Mouse (Mus musculus): ENCODE results near the gene Stk4. TPM values are rescaled to one million over a fixed set of nuclear protein-coding genes. Genes with fewer than 3 reads are reported as not detected.

The Stk4 gene
- polyA plus RNA-seq (2012; rRNA removed) = 20.3 and 20.9 TPM in 2 replicates

DNA sequence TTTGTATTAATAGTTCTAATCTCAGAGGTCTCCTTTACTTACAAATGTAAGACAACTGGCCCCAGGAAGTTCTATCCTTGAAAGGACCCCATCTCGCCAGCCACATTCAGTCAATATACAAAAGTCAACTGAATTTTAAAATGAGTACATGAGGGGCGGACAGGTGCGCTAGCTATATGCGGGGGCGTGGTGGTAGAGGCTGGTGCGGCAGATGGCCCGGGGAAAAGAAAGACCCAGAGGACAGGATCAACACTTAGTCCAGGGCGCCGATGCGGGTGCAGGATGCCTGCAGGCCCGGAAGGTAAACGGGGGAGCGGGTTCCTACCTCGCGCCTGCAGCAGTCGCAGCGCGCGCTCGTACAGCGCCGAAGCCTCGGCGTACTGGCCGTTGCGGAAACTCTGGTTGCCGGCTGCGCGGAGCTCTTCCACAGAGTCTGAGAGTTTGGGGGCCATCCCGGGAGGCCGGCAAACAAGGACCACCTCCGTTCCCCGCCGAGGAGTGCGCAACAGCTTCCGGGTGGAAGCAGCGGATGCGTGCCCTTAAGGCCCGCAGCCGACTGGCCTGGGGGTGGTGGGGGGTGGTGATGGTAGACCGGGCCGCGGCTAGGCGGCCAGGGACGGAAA, at the start of gene Stk4:
Stk4 (plus strand) TSS at position 181 of the 623 bp plus-strand sequence.
- peaks cover 2% of the 10 kb centered on the region for H3K4me1 ChIP-seq (ENCODE audit: control insufficient read depth, insufficient read depth, low read length)
- no peak for TF ChIP-seq POLR2A (IDR thresholded peaks at IDR 0.05; ENCODE audit: extremely low read depth, insufficient read depth, low read length)
- no peak for TF ChIP-seq CTCF (IDR thresholded peaks at IDR 0.05; ENCODE audit: extremely low read depth, insufficient read depth, low read length)
- peak within 1 kb of the TSS; percentile 62 for H3K4me3 ChIP-seq (ENCODE audit: insufficient read depth, low read length)
- peak within 1 kb of the TSS; percentile 69 for H3K27ac ChIP-seq (ENCODE audit: insufficient read depth, low read length)

DNA sequence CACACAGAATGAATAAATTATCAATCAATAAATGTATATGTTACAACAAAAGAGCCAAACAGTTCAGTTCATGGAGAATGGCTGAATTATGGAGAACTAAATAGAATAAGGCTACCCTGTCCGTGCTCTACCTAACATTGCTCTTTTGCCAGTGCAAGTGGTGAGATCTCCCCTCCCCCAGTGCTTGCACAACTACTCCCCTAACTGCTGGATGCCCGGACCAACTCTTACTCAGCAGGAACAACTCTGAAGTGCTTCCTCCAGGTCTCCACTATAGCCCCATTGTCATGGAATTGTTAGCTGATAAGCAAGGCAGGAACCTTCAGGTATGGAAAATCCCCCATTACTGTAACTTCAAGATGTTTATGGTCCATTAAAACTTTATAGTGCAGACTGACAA, 48.0 kb upstream of the Stk4 start:
- no peak overlapping the region for H3K27ac ChIP-seq (ENCODE audit: insufficient read depth, low read length)
- 0 out of 2 replicates have a peak, but pooled peaks cover 1% of the 10 kb centered on the region for H3K4me1 ChIP-seq (ENCODE audit: control insufficient read depth, insufficient read depth, low read length)
- H3K4me3 ChIP-seq (ENCODE audit: insufficient read depth, low read length) = no peak overlapping the region
- no peak for TF ChIP-seq CTCF (IDR thresholded peaks at IDR 0.05; ENCODE audit: extremely low read depth, insufficient read depth, low read length)
- TF ChIP-seq POLR2A (IDR thresholded peaks at IDR 0.05; ENCODE audit: extremely low read depth, insufficient read depth, low read length) = no peak

DNA sequence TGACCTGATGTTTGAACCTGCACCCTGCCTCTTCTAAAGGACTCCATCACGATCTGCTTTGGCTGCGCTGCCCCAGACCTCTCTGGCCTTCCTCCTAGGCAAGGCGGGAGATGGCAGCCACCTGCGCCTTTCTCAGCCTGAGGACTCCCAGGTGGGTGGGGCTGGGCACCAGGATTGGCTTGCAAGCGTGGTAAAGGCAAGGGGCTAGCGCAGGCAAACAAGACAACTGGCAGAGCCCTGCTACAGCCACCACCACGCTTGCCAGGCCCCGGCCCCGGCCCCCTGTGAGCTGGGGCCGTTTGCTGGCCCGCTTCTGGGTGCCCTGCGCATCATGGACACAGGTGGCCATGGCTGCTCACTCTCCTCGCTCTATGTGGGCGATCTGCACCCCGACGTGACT, 45.0 kb upstream of the Stk4 start, which contains the start of gene Pabpc1l:
Pabpc1l (plus strand) TSS at position 301 of the 400 bp plus-strand sequence.
- Histone ChIP-seq H3K27ac (ENCODE audit: insufficient read depth, low read length) (no peak within 1 kb of the TSS), H3K4me3 (ENCODE audit: insufficient read depth, low read length) (no peak within 1 kb of the TSS), H3K4me1 (ENCODE audit: control insufficient read depth, insufficient read depth, low read length) (no peaks in the 10 kb centered on the region)
- TF ChIP-seq POLR2A (IDR thresholded peaks at IDR 0.05; ENCODE audit: extremely low read depth, insufficient read depth, low read length) = no peak
- TF ChIP-seq CTCF (IDR thresholded peaks at IDR 0.05; ENCODE audit: extremely low read depth, insufficient read depth, low read length) = no peak

DNA sequence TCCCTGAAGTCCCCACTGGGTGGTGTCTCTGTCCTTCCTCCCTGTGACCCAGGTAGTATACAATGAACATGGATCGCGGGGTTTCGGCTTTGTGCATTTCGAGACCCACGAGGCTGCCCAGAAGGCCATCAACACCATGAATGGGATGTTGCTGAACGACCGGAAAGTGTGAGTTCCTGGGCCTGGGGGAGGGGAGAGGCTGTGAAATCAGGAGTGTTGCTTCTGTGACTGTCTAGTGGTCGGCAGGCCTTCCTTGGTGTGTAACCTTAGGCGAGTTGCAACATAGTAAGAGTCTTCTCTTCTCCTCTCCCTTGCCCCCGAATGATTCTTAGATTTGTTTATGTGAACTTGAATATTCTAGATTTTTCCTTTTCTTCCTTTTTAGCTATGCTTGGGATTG, 39.0 kb upstream of the Stk4 start:
- Histone ChIP-seq H3K27ac (ENCODE audit: insufficient read depth, low read length) (no peak overlapping the region), H3K4me3 (ENCODE audit: insufficient read depth, low read length) (no peak overlapping the region), H3K4me1 (ENCODE audit: control insufficient read depth, insufficient read depth, low read length) (no peaks in the 10 kb centered on the region)
- no peak for TF ChIP-seq POLR2A (IDR thresholded peaks at IDR 0.05; ENCODE audit: extremely low read depth, insufficient read depth, low read length)
- no peak for TF ChIP-seq CTCF (IDR thresholded peaks at IDR 0.05; ENCODE audit: extremely low read depth, insufficient read depth, low read length)

DNA sequence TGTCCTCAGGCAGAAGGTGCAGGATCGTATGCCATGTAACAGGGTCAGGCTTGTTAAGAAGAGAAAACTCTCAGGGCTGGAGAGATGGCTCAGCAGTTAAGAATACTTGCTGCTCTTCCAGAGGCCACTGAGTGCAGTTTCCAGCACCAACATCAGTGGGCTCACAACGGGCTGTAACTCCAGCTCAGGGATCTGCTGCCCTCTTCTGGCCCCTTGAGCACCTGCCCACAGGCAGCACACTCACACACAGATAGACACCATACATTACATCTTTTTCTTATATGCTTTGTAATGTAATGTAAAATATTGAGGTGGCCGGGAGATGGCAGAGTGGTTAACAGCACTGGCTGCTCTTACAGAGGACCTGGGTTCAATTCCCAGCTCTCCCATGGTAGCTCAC, 37.1 kb upstream of the Stk4 start:
- Histone ChIP-seq H3K4me3 (ENCODE audit: insufficient read depth, low read length) (no peak overlapping the region), H3K4me1 (ENCODE audit: control insufficient read depth, insufficient read depth, low read length) (no peaks in the 10 kb centered on the region), H3K27ac (ENCODE audit: insufficient read depth, low read length) (no peak overlapping the region)
- TF ChIP-seq POLR2A (IDR thresholded peaks at IDR 0.05; ENCODE audit: extremely low read depth, insufficient read depth, low read length) = no peak
- TF ChIP-seq CTCF (IDR thresholded peaks at IDR 0.05; ENCODE audit: extremely low read depth, insufficient read depth, low read length) = no peak

DNA sequence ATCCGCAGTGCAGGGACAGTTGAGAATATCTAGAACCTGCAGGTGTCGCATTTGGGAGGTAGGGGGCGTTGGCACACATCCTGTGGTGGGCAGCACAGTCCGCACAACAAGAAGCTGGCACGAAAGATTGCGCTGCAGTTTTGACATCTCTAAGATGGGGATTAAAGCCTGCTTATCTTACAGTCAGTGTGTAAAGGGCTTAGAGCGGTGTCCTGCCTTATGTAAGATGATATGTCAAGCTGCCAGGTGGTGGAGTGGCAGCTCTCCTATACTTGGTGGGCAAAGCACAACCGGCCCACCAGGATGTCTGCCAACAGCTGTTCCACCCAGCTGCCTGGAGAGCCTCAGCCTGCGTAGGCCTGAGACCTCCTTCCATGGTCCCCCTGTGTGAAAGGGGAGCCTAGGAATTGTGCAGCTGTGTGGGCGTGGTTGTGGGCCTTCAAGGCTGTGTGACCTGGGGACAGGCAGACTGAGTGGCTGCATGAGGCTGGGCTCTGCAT, 33.6 kb upstream of the Stk4 start:
- TF ChIP-seq CTCF (IDR thresholded peaks at IDR 0.05; ENCODE audit: extremely low read depth, insufficient read depth, low read length) = no peak
- no peak for TF ChIP-seq POLR2A (IDR thresholded peaks at IDR 0.05; ENCODE audit: extremely low read depth, insufficient read depth, low read length)
- Histone ChIP-seq H3K4me3 (ENCODE audit: insufficient read depth, low read length) (no peak overlapping the region), H3K4me1 (ENCODE audit: control insufficient read depth, insufficient read depth, low read length) (no peaks in the 10 kb centered on the region), H3K27ac (ENCODE audit: insufficient read depth, low read length) (no peak overlapping the region)

DNA sequence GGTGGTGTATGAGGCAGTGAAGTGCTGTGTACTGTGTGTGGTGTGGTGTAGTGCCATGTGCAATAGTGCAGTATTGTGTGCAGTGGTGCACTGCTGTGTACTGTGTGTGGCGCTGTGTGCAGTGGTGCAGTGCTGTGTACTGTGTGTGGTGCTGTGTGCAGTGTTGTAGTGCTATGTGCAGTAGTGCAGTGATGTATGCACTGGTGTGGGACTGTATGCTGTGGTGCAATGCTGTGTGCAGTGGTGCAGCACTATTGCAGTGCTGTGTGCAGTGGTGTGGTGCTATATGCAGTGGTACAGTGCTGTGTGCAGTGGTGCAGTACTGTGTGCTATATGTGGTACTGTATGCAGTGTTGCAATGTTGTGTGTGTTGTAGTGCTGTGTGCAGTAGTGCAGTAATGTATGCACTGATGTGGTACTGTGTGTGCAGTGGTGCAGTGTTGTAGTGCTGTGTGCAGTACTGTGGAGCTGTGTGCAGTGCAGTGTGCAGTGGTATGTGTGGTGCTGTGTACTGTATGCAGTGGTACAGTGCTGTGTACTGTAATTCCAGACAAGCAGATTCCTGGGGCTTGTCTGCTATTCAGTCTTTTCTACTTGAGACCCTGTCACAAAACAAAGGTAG, 31.6 kb upstream of the Stk4 start:
- TF ChIP-seq CTCF (IDR thresholded peaks at IDR 0.05; ENCODE audit: extremely low read depth, insufficient read depth, low read length) (no peak), POLR2A (IDR thresholded peaks at IDR 0.05; ENCODE audit: extremely low read depth, insufficient read depth, low read length) (no peak)
- Histone ChIP-seq H3K4me3 (ENCODE audit: insufficient read depth, low read length) (no peak overlapping the region), H3K27ac (ENCODE audit: insufficient read depth, low read length) (no peak overlapping the region), H3K4me1 (ENCODE audit: control insufficient read depth, insufficient read depth, low read length) (no peaks in the 10 kb centered on the region)

DNA sequence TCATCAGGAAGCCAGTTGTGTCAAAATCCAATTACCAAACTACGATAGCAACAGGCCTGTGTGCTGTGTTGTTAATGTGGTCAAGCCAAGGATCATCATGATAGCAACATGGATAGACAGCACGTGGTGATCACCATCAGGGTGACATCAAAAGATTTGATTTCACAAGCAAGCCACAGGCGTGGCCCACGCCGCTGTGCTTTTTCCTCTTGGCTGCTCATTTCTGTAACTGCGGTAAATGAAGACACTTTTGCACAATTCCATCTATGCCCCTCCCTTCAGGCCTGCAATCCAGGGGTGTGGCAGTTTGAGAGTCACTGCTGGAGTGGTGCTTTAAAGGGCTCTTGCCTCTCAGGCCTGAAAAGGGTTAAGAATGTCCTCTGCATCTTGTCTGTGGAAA, 29.2 kb upstream of the Stk4 start:
- TF ChIP-seq CTCF (IDR thresholded peaks at IDR 0.05; ENCODE audit: extremely low read depth, insufficient read depth, low read length) = no peak
- no peak for TF ChIP-seq POLR2A (IDR thresholded peaks at IDR 0.05; ENCODE audit: extremely low read depth, insufficient read depth, low read length)
- H3K4me1 ChIP-seq (ENCODE audit: control insufficient read depth, insufficient read depth, low read length) = no peaks in the 10 kb centered on the region
- H3K27ac ChIP-seq (ENCODE audit: insufficient read depth, low read length) = no peak overlapping the region
- H3K4me3 ChIP-seq (ENCODE audit: insufficient read depth, low read length) = no peak overlapping the region

DNA sequence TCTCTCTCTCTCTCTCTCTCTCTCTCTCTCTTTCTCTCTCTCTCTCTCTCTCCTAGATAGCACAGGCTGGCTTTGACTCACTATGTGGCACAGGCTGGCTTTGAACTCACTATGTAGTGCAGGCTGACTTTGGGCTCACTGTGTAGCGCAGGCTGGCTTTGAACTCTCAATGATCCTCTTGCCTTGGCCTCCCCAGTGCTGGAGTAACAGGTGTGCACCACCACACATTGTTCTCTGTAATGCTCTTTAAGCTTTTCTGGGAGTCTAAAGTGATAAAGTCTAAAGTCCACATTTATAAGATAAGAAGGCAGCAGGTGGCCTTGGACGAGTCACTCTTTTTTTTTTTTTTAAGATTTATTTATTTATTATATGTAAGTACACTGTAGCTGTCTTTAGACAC, 28.6 kb upstream of the Stk4 start:
- Histone ChIP-seq H3K4me3 (ENCODE audit: insufficient read depth, low read length) (no peak overlapping the region), H3K4me1 (ENCODE audit: control insufficient read depth, insufficient read depth, low read length) (no peaks in the 10 kb centered on the region), H3K27ac (ENCODE audit: insufficient read depth, low read length) (no peak overlapping the region)
- TF ChIP-seq CTCF (IDR thresholded peaks at IDR 0.05; ENCODE audit: extremely low read depth, insufficient read depth, low read length) = no peak
- no peak for TF ChIP-seq POLR2A (IDR thresholded peaks at IDR 0.05; ENCODE audit: extremely low read depth, insufficient read depth, low read length)

DNA sequence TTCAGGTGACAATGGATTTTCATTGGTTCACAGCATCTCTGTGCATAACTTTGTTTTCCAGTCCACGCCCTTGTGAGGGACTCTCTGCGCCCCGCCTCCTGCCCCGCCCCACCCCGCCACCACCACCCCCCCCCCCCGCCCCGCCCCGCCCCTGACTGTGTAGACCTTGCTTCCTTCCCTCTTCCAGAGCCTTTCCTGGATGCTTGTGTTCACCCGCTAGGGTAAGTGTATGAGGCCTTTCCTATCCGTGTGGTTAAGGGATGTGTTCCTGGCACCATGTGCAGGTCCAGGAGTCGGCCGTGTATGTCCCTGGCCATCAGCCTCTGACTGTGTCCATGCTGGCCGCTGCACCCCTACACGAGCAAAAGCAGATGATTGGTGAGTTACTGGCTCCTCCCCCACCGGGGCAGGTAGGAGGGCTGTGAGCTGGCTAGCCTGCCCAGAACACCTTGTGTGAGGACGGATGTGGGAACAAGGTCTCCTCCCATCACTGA, 22.9 kb upstream of the Stk4 start:
- H3K27ac ChIP-seq (ENCODE audit: insufficient read depth, low read length) = no peak overlapping the region
- H3K4me1 ChIP-seq (ENCODE audit: control insufficient read depth, insufficient read depth, low read length) = no peaks in the 10 kb centered on the region
- TF ChIP-seq CTCF (IDR thresholded peaks at IDR 0.05; ENCODE audit: extremely low read depth, insufficient read depth, low read length) (no peak), POLR2A (IDR thresholded peaks at IDR 0.05; ENCODE audit: extremely low read depth, insufficient read depth, low read length) (no peak)
- H3K4me3 ChIP-seq (ENCODE audit: insufficient read depth, low read length) = no peak overlapping the region

All from cortical plate, adult 2 months (tissue).